Mouse (Mus musculus): ENCODE data around the gene Lyl1.

DNA sequence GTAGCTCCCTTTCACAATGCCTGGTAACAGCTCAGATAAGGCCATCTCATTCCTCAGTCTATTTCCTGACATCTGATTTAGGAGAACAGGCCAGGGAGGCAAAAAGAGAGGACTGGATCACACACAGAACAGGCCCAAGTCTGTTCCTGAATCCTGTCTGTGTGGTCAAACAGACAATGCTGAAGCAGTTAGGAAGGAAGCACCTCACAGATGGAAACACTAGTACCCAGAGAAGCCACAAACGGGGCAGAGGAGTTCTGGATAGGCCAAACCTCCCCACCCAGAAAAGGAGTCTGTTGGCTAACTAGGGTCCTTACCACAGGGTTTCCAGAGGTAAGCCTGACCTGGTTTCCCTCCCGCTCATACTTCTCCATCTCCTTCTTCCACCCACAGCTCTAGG lies 19.0 kb upstream of the Lyl1 start:
- TF ChIP-seq CTCF (IDR thresholded peaks at IDR 0.05; ENCODE audit: low read depth) (no peak), EP300 (IDR thresholded peaks at IDR 0.05; ENCODE audit: low read depth) (no peak)
